Mouse (Mus musculus) embryonic facial prominence, embryonic 12.5 days (tissue): ENCODE measurements around the gene Atf5. TPM values are rescaled to one million over a fixed set of nuclear protein-coding genes. Genes with fewer than 3 reads are reported as not detected.

ENCODE experiments used
- ATAC-seq: fragments of 200-750 bp; cut with Nextera tagmentation; 2 replicates; pipeline ENCODE4 v1.8.0; 2017; ENCODE audit not compliant: insufficient number of reproducible peaks, insufficient read depth, low FRiP score, low TSS enrichment
- H3K27ac ChIP-seq: fragments of 300-500 bp; sonication (generic); 2 replicates; pipeline ENCODE4 v1.5.1; 2016; ENCODE audit warnings: mild to moderate bottlenecking
- H3K27me3 ChIP-seq: fragments of 300-500 bp; sonication (generic); 2 replicates; pipeline ENCODE4 v1.6.1; 2016; ENCODE audit warnings: mild to moderate bottlenecking, moderate library complexity
- H3K36me3 ChIP-seq: fragments of 300-500 bp; sonication (generic); 2 replicates; pipeline ENCODE4 v1.6.1; 2016; ENCODE audit warnings: mild to moderate bottlenecking
- H3K4me1 ChIP-seq: fragments of 300-500 bp; sonication (generic); 2 replicates; pipeline ENCODE4 v1.6.1; 2016
- H3K4me2 ChIP-seq: fragments of 300-500 bp; sonication (generic); replicated peaks from 2 replicates; pipeline ENCODE4 v1.6.1; 2016; ENCODE audit warnings: mild to moderate bottlenecking, moderate library complexity
- H3K4me3 ChIP-seq: fragments of 300-500 bp; sonication (generic); 2 replicates; pipeline ENCODE4 v1.5.1; 2016; ENCODE audit warnings: mild to moderate bottlenecking
- H3K9ac ChIP-seq: fragments of 300-500 bp; sonication (generic); 2 replicates; pipeline ENCODE4 v1.6.1; 2016; ENCODE audit warnings: mild to moderate bottlenecking, moderate library complexity
- H3K9me3 ChIP-seq: fragments of 300-500 bp; sonication (generic); 2 replicates; pipeline ENCODE4 v1.6.1; 2016; ENCODE audit warnings: mild to moderate bottlenecking, moderate library complexity
- WGBS: fragments of 180-500 bp; shearing (Covaris S2); methylation state at CpG from one replicate; pipeline ENCODE4 v1.1.7; 2016; 5-methylcytosine and 5-hydroxymethylcytosine counted together
- polyA plus RNA-seq: library from polyadenylated mRNA; unstranded; fragments of >200 nt; fragmentation: Nextera tagmentation; extraction: Ambion mirVana; gene quantifications from 2 replicates; pipeline ENCODE4 v1.2.1, GENCODE M21; 2016

The Atf5 gene
- polyA plus RNA-seq, 1 experiment from 2014 or later, result 5.8 TPM

DNA sequence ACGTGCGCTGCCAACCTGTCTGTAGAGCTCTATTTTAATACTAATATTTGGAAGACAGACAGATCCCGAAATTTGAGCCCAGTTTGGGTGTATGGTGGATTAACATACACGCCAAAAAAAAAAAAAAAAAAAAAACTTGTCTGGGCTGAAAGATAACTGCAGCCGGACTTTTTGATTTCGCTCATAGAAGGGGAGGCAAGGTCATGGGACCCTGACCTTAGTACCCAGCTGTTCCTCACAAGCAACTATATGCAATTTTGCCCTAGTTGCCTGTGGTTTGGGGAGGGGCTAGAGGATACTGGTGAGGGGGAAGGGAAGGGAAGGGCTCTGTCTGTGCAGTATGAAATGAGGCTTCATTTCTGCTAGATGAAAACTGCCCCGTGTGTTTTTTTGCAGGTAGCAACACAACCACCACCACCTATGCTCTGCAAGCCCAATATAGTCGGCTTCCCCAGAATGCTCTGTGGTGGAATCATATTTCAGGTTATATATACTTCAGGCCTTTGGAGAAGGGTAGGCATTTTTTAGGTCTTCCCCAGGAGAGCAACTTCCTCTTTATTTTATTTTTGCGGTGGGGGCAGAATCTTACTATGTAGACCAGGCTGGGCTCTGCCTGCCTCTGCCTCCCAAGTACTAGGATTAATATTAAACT, 39.9 kb upstream of the Atf5 start:
- 61% methylated on average over 9 of the region's 9 CpGs for WGBS

DNA sequence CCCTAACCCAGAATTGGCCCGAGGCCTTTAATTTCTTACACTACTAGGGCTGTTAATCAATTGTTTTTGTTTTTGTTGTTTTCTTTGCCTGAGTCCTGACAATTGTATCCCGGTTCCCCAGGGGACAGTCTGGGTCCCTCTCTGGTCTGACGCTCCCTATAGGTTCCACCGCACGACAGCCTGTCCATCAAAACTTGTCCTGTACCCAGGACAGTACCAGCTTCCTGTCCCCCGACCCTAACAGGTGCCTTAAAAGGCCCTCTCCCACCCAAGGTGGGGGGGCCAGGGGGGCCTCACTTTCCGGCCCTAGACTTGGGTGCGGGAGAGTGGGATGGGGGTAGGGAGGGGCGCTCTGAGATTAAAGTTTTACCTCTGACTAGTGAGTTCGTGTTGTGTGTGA, 38.6 kb upstream of the Atf5 start:
- Histone ChIP-seq H3K36me3 (peaks cover 13% of the 10 kb centered on the region; the same call in 1 of the 2 replicates), H3K4me2 (peak overlapping the region; percentile 74), H3K27ac (peak overlapping the region; percentile 89), H3K4me1 (peaks cover 42% of the 10 kb centered on the region), H3K27me3 (no peaks in the 10 kb centered on the region), H3K9me3 (no peaks in the 10 kb centered on the region), H3K9ac (peak overlapping the region; percentile 54), H3K4me3 (peak overlapping the region; percentile 44)
- ATAC-seq, result no peak
- 43% methylated on average over 10 of the region's 10 CpGs for WGBS

More for the DNA sequence above, 39.9 kb upstream of the Atf5 start:
- Histone ChIP-seq H3K9me3 (no peaks in the 10 kb centered on the region), H3K9ac (no peak overlapping the region), H3K27ac (peak overlapping the region; percentile 92), H3K4me2 (peak overlapping the region; percentile 80), H3K4me1 (peaks cover 40% of the 10 kb centered on the region), H3K36me3 (peaks cover 12% of the 10 kb centered on the region; the same call in 1 of the 2 replicates), H3K27me3 (no peaks in the 10 kb centered on the region), H3K4me3 (peak overlapping the region; percentile 75)
- no peak for ATAC-seq

DNA sequence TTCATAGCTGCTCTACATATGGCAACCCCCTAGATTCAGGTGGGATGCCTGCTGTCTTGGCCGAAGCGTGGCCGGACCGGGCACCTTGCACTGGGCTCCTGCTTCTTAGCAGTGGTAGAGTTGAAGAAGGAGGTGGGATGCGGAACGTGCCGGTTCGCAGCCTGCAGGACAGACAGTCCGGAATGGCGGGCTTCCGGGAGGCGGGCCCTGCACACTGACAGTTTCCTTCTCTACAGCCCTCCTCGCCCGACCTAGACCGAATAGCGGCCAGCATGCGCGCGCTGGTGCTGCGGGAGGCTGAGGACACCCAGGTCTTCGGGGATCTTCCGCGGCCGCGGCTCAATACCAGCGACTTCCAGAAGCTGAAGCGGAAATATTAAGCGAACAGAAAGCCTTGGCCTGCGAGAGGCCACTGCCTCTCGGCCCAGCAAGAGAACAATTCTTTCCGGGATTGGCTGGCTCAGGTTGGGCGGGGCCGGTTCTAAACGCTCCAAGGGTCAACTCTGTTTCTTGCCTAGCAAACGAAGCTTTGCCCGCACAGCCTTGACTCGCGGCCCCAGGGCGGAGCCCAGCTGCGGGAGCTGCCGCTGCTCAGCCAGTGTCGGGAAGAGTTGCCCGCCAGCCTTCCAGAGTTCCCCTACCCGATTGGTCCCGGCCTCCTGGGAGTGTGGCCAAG, 38.0 kb upstream of the Atf5 start:
- 0 out of 2 replicates have a peak, but pooled peaks have one; percentile 11 for ATAC-seq
- H3K27ac ChIP-seq, result peak overlapping the region; percentile 89
- no peaks in the 10 kb centered on the region for H3K9me3 ChIP-seq
- peaks cover 13% of the 10 kb centered on the region; the same call in 1 of the 2 replicates for H3K36me3 ChIP-seq
- H3K4me1 ChIP-seq, result peaks cover 42% of the 10 kb centered on the region
- H3K27me3 ChIP-seq, result no peaks in the 10 kb centered on the region
- peak overlapping the region; percentile 54 for H3K9ac ChIP-seq
- peak overlapping the region; percentile 44 for H3K4me3 ChIP-seq
- H3K4me2 ChIP-seq, result peak overlapping the region; percentile 74
- 2% methylated on average over 45 of the region's 45 CpGs for WGBS

DNA sequence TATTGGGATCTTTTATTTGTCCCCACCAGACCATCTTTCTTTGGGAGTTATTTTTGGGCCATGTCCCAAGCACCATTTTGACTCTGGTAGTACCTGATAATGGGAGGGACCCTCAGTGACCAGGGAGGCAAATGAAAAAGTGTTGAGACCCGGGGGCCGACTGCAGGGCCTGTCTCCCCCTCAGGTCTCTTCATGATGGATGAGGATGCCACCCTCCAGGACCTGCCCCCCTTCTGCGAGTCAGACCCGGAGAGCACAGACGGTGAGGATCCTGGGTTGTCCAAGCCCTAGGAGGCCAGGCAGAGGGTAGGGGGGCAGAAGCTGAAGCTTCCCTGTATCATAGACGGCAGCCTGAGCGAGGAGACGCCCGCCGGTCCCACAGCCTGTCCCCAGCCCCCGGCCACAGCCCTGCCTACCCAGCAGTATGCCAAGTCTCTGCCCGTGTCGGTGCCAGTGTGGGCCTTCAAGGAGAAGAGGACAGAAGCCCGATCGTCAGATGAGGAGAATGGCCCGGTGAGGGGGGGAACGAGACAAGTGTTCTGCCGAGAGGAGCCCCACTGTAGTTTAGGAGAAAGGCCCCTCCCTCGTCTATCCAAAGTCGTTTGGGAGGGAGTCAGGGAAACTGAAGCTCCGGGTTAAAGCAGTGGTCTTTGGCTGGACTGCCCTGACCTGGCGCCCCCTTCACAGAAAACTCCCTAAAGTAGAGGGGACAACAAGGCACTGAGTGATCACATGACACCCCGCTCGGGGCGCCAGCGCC, 37.3 kb upstream of the Atf5 start:
- Histone ChIP-seq H3K9ac (peak overlapping the region; percentile 54), H3K27me3 (no peaks in the 10 kb centered on the region), H3K4me2 (peak overlapping the region; percentile 74), H3K9me3 (no peaks in the 10 kb centered on the region), H3K4me3 (peak overlapping the region; percentile 44), H3K27ac (peak overlapping the region; percentile 89), H3K4me1 (peaks cover 42% of the 10 kb centered on the region), H3K36me3 (peaks cover 13% of the 10 kb centered on the region; the same call in 1 of the 2 replicates)
- WGBS, result 37% methylated on average over 26 of the region's 26 CpGs
- no peak for ATAC-seq

DNA sequence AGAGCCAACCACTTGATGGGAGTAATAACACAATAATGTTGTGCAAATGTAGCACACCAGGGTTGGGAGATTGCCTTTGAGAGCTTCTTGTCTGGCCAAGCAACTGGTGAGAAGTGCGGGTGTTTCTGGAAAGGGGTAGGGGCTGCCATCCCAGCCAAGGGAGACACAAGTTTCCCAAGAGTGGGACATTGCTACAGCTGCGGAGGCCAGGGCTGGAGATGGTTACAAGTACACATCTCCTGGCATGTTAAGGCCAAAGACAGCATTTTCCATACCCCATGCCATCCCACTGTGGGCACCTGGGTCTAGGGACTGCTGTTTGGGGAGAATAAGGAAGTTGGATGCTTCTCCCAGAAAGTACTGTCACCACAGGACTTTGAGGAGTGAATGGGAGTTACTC, 36.6 kb upstream of the Atf5 start:
- no peak for ATAC-seq
- Histone ChIP-seq H3K9me3 (no peaks in the 10 kb centered on the region), H3K4me3 (no peak overlapping the region), H3K4me2 (no peak overlapping the region), H3K4me1 (peaks cover 37% of the 10 kb centered on the region), H3K9ac (no peak overlapping the region), H3K27me3 (no peaks in the 10 kb centered on the region), H3K36me3 (peaks cover 13% of the 10 kb centered on the region; the same call in 1 of the 2 replicates), H3K27ac (no peak overlapping the region)
- 93% methylated on average over 2 of the region's 2 CpGs for WGBS

DNA sequence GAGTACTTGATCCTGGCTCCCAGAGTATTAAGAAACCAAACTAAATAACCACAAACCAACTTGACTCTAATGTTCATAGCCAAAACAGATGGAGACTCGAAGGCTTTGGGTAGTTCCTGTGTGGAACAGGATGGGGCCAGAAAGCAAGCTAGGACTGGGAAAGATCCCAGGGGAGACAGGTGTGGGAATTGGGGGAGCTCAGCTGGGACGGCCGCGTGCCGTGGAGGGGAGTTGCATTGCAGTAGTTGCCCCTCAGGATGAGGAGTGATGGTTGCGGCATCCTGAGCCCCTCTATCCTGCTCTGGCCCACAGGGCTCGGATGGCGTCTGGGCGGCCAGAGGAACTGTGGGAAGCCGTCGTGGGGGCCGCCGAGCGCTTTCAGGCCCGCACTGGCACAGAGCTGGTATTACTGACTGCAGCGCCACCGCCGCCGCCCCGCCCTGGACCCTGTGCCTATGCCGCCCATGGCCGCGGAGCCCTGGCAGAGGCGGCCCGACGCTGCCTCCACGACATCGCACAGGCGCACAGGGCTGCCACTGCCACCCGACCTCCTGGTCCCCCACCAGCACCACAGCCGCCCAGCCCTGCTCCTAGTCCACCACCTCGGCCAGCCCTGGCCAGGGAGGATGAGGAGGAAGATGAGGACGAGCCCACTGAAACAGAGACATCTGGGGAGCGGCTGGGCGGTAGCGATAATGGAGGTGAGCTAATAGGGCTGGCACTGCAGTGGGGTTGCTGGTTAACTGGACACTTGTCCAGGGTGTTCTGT, 36.0 kb upstream of the Atf5 start:
- Histone ChIP-seq H3K4me2 (no peak overlapping the region), H3K36me3 (peaks cover 13% of the 10 kb centered on the region; the same call in 1 of the 2 replicates), H3K27me3 (no peaks in the 10 kb centered on the region), H3K4me1 (peaks cover 38% of the 10 kb centered on the region), H3K9me3 (no peaks in the 10 kb centered on the region), H3K4me3 (0 out of 2 replicates have a peak overlapping the region, but pooled peaks have one; percentile 5), H3K27ac (0 out of 2 replicates have a peak overlapping the region, but pooled peaks have one; percentile 25), H3K9ac (no peak overlapping the region)
- no peak for ATAC-seq
- 93% methylated on average over 36 of the region's 36 CpGs for WGBS

DNA sequence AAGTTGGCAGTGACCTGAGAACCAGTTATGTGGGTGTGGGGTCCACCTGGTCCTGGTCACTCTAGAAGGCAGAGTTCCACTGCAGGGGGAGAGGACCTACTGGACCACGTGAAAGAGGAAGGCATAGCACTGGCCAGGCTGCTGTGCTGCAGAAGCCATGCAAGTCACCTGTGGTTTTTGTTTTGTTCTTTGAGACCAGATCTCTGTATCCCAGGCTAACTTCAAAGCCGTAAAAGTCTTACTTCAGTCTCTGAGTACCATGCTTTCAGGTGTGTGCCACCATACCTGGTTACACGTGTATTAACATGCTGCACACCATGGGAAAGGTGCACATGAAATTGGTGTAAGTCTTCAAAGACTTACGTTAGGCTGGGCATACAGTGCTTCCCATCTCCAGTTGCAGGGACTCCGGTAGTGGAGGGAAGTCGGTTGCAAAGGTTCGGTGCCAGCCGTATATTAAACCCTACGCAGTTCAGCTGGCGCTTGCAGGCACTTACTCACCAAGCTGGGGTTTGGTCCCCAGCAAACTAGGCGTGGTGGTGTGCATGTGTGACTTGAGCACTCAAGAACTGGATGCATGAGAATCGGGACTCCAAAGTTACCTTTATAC, 35.3 kb upstream of the Atf5 start:
- Histone ChIP-seq H3K27me3 (no peaks in the 10 kb centered on the region), H3K27ac (no peak overlapping the region), H3K4me3 (peak overlapping the region; percentile 77; the same call in 1 of the 2 replicates), H3K9me3 (no peaks in the 10 kb centered on the region), H3K4me2 (no peak overlapping the region), H3K36me3 (peaks cover 16% of the 10 kb centered on the region), H3K4me1 (peaks cover 39% of the 10 kb centered on the region), H3K9ac (peak overlapping the region; percentile 81; the same call in 1 of the 2 replicates)
- 92% methylated on average over 12 of the region's 12 CpGs for WGBS
- no peak for ATAC-seq

DNA sequence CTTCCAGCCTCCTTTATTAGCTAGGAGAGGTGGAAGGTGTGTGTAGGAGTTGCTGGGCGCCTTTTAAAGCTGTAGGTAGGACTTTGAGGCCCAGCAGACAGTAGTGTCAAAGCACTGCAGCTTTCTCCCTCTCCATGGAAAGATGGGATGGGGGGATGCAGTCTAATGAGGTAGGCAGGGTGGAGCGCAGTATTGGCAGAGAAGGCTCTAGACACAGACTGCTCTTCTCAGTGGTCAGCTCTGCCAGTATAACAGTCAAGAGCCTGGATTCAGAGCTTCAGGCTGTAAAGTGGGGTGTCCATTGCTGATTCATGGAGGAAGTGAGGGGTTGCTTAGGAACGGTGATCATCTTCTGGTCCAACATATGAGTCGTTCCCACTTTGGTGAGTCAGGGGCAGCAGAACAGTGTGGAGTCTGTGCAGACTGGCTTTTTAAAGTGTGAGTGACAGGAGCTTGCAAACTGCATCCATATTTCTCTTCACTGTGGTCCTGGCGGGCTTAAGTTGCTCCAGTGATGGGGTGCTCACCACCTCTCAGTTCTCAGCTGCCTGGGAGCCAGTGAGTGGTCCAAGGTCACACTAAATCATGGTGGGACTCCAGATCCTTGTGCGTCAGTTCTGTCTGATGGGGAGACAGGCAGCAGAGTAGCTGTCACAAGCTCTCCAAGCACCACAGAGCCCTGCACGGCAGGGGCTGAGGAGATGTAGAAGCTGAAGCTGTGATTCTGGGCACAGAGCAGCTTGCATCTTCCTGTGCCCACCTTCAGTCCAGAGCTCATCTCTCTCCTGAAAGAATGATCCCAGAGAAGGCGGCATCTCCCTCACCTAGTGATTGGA, 34.5 kb upstream of the Atf5 start:
- Histone ChIP-seq H3K4me1 (peaks cover 34% of the 10 kb centered on the region), H3K9me3 (no peaks in the 10 kb centered on the region), H3K9ac (peak overlapping the region; percentile 81), H3K27me3 (no peaks in the 10 kb centered on the region), H3K4me3 (peak overlapping the region; percentile 77), H3K27ac (peak overlapping the region; percentile 96), H3K36me3 (peaks cover 23% of the 10 kb centered on the region), H3K4me2 (peak overlapping the region; percentile 85)
- no peak for ATAC-seq
- 78% methylated on average over 8 of the region's 8 CpGs for WGBS

DNA sequence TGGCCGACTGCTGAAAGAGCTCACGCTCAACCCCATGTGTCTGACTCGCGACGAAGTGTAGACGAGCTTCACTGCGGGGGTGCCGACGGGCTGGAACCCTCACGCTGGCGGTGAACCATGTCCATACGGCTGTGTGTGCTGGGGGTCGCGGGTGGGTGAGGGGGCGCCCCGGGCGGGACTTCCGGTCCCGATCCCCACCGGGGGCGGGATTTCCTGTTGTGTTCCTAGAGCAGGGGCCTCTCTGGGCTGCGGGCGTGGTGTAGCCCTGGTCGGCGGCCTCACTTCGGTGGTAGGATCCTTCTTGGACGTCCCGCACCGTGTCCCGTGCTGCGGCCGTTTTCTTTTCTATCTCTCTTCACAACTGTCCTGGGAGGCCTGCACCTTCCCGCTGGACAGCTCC, 33.7 kb upstream of the Atf5 start:
- no peaks in the 10 kb centered on the region for H3K9me3 ChIP-seq
- peaks cover 31% of the 10 kb centered on the region for H3K36me3 ChIP-seq
- ATAC-seq, result peak; percentile 22
- peak overlapping the region; percentile 85 for H3K4me2 ChIP-seq
- peak overlapping the region; percentile 77 for H3K4me3 ChIP-seq
- H3K27me3 ChIP-seq, result no peaks in the 10 kb centered on the region
- under 1% methylated on average over 33 of the region's 33 CpGs for WGBS
- H3K27ac ChIP-seq, result peak overlapping the region; percentile 96
- H3K4me1 ChIP-seq, result peaks cover 32% of the 10 kb centered on the region
- peak overlapping the region; percentile 81 for H3K9ac ChIP-seq

DNA sequence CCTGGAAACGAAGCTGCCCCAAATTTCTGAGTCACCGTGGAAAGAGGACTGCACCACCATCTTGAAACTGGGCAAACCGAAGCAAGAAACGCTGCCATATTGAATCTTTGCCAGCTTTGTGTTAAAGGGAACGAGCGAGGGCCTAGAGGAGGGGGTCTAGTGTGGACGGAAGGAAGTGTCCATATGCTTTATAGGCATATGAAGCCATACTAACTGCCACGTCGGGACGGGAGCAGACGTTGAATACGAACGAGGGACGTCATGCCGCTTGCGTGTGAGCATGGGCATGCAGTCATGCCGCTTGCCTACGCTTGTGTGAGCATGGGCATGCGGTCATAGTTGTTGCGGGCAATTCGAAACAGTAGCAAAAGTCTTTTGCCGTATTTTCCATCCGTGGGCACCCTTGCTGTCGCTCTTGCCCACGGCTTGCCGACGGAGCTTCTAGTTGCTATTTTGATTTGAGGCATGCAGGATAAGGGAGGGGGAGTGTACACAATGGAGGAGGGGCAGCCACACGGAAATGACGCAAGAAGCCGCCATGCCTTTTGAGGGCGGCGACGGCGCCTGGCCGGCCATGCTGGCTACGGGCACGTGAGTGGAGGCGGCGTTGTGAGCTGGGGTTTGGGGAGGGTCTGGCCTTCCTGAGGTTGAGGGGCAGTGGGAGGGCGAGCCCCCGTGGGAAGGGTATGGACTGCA, 33.1 kb upstream of the Atf5 start:
- peaks cover 31% of the 10 kb centered on the region for H3K4me1 ChIP-seq

More for the DNA sequence above, 33.1 kb upstream of the Atf5 start:
- Histone ChIP-seq H3K4me3 (peak overlapping the region; percentile 77), H3K9ac (peak overlapping the region; percentile 81), H3K27ac (peak overlapping the region; percentile 96), H3K36me3 (peaks cover 36% of the 10 kb centered on the region), H3K4me2 (peak overlapping the region; percentile 85), H3K27me3 (no peaks in the 10 kb centered on the region), H3K9me3 (no peaks in the 10 kb centered on the region)
- WGBS, result under 1% methylated on average over 41 of the region's 41 CpGs
- peak; percentile 65 for ATAC-seq
